In the genomic region with DNA sequence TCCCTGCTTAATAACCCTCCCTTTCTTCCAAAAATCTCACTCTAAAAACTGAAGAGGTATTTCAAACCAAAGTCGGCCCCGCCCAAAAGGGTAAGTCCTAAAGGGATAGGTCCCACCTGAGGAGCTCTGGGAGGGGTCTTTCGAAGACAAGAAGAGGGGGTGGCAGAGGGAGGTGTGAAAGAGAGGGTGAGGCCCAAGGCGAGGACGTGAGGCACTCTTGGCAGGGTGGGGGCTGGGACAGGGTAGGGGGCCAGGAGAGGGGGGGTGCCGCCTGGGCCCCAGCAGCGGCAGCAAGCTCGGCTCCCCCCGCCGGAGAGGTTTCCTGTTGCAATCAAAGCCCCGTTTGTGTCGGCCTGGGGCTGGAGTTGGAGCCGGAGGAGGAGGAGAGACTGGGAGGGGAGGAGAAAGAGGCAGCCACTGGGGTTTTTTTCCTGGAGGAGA, we compare ENCODE assay signal across 10 mouse cellular contexts. TPM values are rescaled to one million over a fixed set of nuclear protein-coding genes. Genes with fewer than 3 reads are reported as not detected.
DNase-seq lines count a peak whose midpoint lies in the region; ATAC-seq lines count a peak whose summit lies in the region.
"Had no signal": no experiment of that assay in that cellular context is flagged by ENCODE, and none has a peak within 500 bp of the region (broad histone marks: within the 10 kb centered on the region; RNA-seq: fewer than 3 reads in every experiment).

No protein-coding gene starts in this region.

- H3K4me3 ChIP-seq in forebrain, embryonic 12.5 days (replicated peaks): no peak overlapping the region
- H3K4me3 ChIP-seq in forebrain, embryonic 15.5 days: no peak overlapping the region
- H3K4me3 ChIP-seq in neural tube, embryonic 15.5 days (replicated peaks): no peak overlapping the region

- peak overlapping the region; percentile 26 for H3K4me2 ChIP-seq in forebrain, embryonic 12.5 days
- no peak overlapping the region for H3K4me2 ChIP-seq in forebrain, embryonic 15.5 days (replicated peaks)
- peak overlapping the region; percentile 37 for H3K4me2 ChIP-seq in neural tube, embryonic 15.5 days

- no peak overlapping the region for H3K9ac ChIP-seq in forebrain, embryonic 12.5 days
- H3K9ac ChIP-seq in forebrain, embryonic 15.5 days (replicated peaks): no peak overlapping the region
- no peak overlapping the region for H3K9ac ChIP-seq in neural tube, embryonic 15.5 days (replicated peaks)

- ATAC-seq in forebrain, embryonic 12.5 days (ENCODE audit: low FRiP score): no peak
- ATAC-seq in forebrain, embryonic 15.5 days (replicated peaks): no peak
- ATAC-seq in neural tube, embryonic 15.5 days (ENCODE audit: low FRiP score): no peak

- H3K27ac ChIP-seq in forebrain, embryonic 12.5 days: peak overlapping the region; percentile 19; the same call in 1 of the 2 replicates
- H3K27ac ChIP-seq in forebrain, embryonic 15.5 days (replicated peaks): no peak overlapping the region
- peak overlapping the region; percentile 48 for H3K27ac ChIP-seq in neural tube, embryonic 15.5 days (replicated peaks)

- H3K4me1 ChIP-seq in forebrain, embryonic 12.5 days: peaks cover 42% of the 10 kb centered on the region
- peaks cover 41% of the 10 kb centered on the region for H3K4me1 ChIP-seq in forebrain, embryonic 15.5 days
- peaks cover 49% of the 10 kb centered on the region for H3K4me1 ChIP-seq in neural tube, embryonic 15.5 days

- intact Hi-C loops in heart, postnatal 10 days (cut with DNase I): no loop called here

- H3K36me3 ChIP-seq in forebrain, embryonic 12.5 days (replicated peaks): no peaks in the 10 kb centered on the region
- H3K36me3 ChIP-seq in forebrain, embryonic 15.5 days: no peaks in the 10 kb centered on the region
- no peaks in the 10 kb centered on the region for H3K36me3 ChIP-seq in neural tube, embryonic 15.5 days
- H3K36me3 ChIP-seq: G1E had no signal

- DNase-seq in NIH3T3 (ENCODE audit: low read depth): peak; percentile 67
- DNase-seq in heart, postnatal 10 days: peak; percentile 49 to 55
- DNase-seq in liver: peak; percentile 55
- DNase-seq in layer of hippocampus, adult 18-20 months (ENCODE audit: low spot score in 2 of 2): no peak
- DNase-seq in left cerebral cortex, adult 8-10 months (ENCODE audit: low spot score in 2 of 2): no peak

- no peaks in the 10 kb centered on the region for H3K9me3 ChIP-seq in forebrain, embryonic 12.5 days
- H3K9me3 ChIP-seq in forebrain, embryonic 15.5 days: no peaks in the 10 kb centered on the region
- H3K9me3 ChIP-seq in neural tube, embryonic 15.5 days (replicated peaks): no peaks in the 10 kb centered on the region
- H3K9me3 ChIP-seq: G1E had no signal

- 3% methylated on average over 13 of the region's 13 CpGs for WGBS in forebrain, embryonic 12.5 days
- 4% methylated on average over 13 of the region's 13 CpGs for WGBS in forebrain, embryonic 15.5 days
- 4% methylated on average over 13 of the region's 13 CpGs for WGBS in neural tube, embryonic 15.5 days

- peaks cover 82% of the 10 kb centered on the region for H3K27me3 ChIP-seq in forebrain, embryonic 12.5 days
- H3K27me3 ChIP-seq in forebrain, embryonic 15.5 days: peaks cover 27% of the 10 kb centered on the region
- H3K27me3 ChIP-seq in neural tube, embryonic 15.5 days (replicated peaks): peaks cover 27% of the 10 kb centered on the region

RNA-seq across cellular contexts. Expression of a gene that starts 8.0 kb away (rescaled TPM):
- polyA plus RNA-seq in forebrain, embryonic 12.5 days (2016; fragmentation: Nextera tagmentation; extraction: Ambion mirVana): 13.1 and 16.7 TPM in 2 replicates
- 5.9 and 6.2 TPM in 2 replicates for polyA plus RNA-seq in forebrain, embryonic 15.5 days (2015; fragmentation: Nextera tagmentation; extraction: Ambion mirVana)
- 10 to 100 TPM; 23.2 to 27.2 TPM for total RNA-seq in heart, postnatal 10 days (2021)
- polyA plus RNA-seq in neural tube, embryonic 15.5 days (2015; fragmentation: Nextera tagmentation; extraction: Ambion mirVana): 7.8 and 11.9 TPM in 2 replicates
- 10 to 100 TPM; 11.3 to 13.7 TPM for total RNA-seq in layer of hippocampus, adult 18-20 months (2021)
- 10 to 100 TPM; 13.5 to 16.8 (median 16.3) TPM for total RNA-seq in left cerebral cortex, adult 8-10 months (2022)

RNA-seq across cellular contexts. Expression of a gene that starts 17.5 kb away (rescaled TPM):
- 0.65 and 0.88 TPM in 2 replicates for polyA plus RNA-seq in forebrain, embryonic 12.5 days (2016; fragmentation: Nextera tagmentation; extraction: Ambion mirVana)
- 0.33 and 0.99 TPM in 2 replicates for polyA plus RNA-seq in forebrain, embryonic 15.5 days (2015; fragmentation: Nextera tagmentation; extraction: Ambion mirVana)
- total RNA-seq in heart, postnatal 10 days (2021): 1 to 10 TPM; 1.9 to 2.0 TPM
- polyA plus RNA-seq in neural tube, embryonic 15.5 days (2015; fragmentation: Nextera tagmentation; extraction: Ambion mirVana): 1.1 and 11.0 TPM in 2 replicates
- total RNA-seq in layer of hippocampus, adult 18-20 months (2021): 1 to 10 TPM in 1 of 2 experiments, under 1 TPM in 1; 0.76 to 1.9 TPM
- total RNA-seq in left cerebral cortex, adult 8-10 months (2022): 1 to 10 TPM in 2 of 4 experiments, under 1 TPM in 2; 0.23 to 2.9 (median 1.7) TPM

RNA-seq across cellular contexts. Expression of a gene that starts 21.1 kb away (rescaled TPM):
- polyA plus RNA-seq in forebrain, embryonic 12.5 days (2016; fragmentation: Nextera tagmentation; extraction: Ambion mirVana): 0.09 and 0.17 TPM in 2 replicates
- polyA plus RNA-seq in forebrain, embryonic 15.5 days (2015; fragmentation: Nextera tagmentation; extraction: Ambion mirVana): not detected in 2 replicates
- total RNA-seq in heart, postnatal 10 days (2021): not detected
- 0.09 TPM in 1 of 2 replicates, not detected in the other for polyA plus RNA-seq in neural tube, embryonic 15.5 days (2015; fragmentation: Nextera tagmentation; extraction: Ambion mirVana)
- total RNA-seq in layer of hippocampus, adult 18-20 months (2021): not detected
- not detected for total RNA-seq in left cerebral cortex, adult 8-10 months (2022)
- total RNA-seq: heart, postnatal 14 days had no signal
- polyA plus RNA-seq: G1E had no signal

RNA-seq across cellular contexts. Expression of a gene that starts 30.0 kb away (rescaled TPM):
- 48.9 and 50.5 TPM in 2 replicates for polyA plus RNA-seq in forebrain, embryonic 12.5 days (2016; fragmentation: Nextera tagmentation; extraction: Ambion mirVana)
- 50.1 and 51.5 TPM in 2 replicates for polyA plus RNA-seq in forebrain, embryonic 15.5 days (2015; fragmentation: Nextera tagmentation; extraction: Ambion mirVana)
- 10 to 100 TPM; 20.6 to 23.8 TPM for total RNA-seq in heart, postnatal 10 days (2021)
- 59.5 and 62.7 TPM in 2 replicates for polyA plus RNA-seq in neural tube, embryonic 15.5 days (2015; fragmentation: Nextera tagmentation; extraction: Ambion mirVana)
- 10 to 100 TPM; 34.6 to 38.9 TPM for total RNA-seq in layer of hippocampus, adult 18-20 months (2021)
- total RNA-seq in left cerebral cortex, adult 8-10 months (2022): 10 to 100 TPM; 38.3 to 48.5 (median 42.1) TPM

RNA-seq across cellular contexts. Expression of a gene that starts 44.7 kb away (rescaled TPM):
- 46.2 and 51.8 TPM in 2 replicates for polyA plus RNA-seq in forebrain, embryonic 12.5 days (2016; fragmentation: Nextera tagmentation; extraction: Ambion mirVana)
- polyA plus RNA-seq in forebrain, embryonic 15.5 days (2015; fragmentation: Nextera tagmentation; extraction: Ambion mirVana): 44.2 and 45.1 TPM in 2 replicates
- 10 to 100 TPM; 25.6 to 33.8 TPM for total RNA-seq in heart, postnatal 10 days (2021)
- 33.6 and 43.7 TPM in 2 replicates for polyA plus RNA-seq in neural tube, embryonic 15.5 days (2015; fragmentation: Nextera tagmentation; extraction: Ambion mirVana)
- total RNA-seq in layer of hippocampus, adult 18-20 months (2021): 10 to 100 TPM; 33.3 to 37.4 TPM
- 10 to 100 TPM; 24.6 to 38.7 (median 31.1) TPM for total RNA-seq in left cerebral cortex, adult 8-10 months (2022)

Comparison
In these comparisons a context has a peak if more than half of its experiments do, and no peak if none do; other contexts are left out.
1. DNase-seq: peak in NIH3T3 (single experiment), heart, postnatal 10 days (2 of 2) and liver (single experiment); none in layer of hippocampus, adult 18-20 months (0 of 2) and left cerebral cortex, adult 8-10 months (0 of 2).